Mouse (Mus musculus) layer of hippocampus, adult 9-11 months (tissue): ENCODE results near the gene Nme7.

Experiments used
- DNase-seq: peaks from one replicate; pipeline ENCODE4 v3.0.0; 2022

The Nme7 gene

GRCm38 (mm10) chr1:164384972-164385371, 81.1 kb downstream of the Nme7 start:
- no peak for DNase-seq

GRCm38 (mm10) chr1:164389743-164390142, 85.8 kb downstream of the Nme7 start:
- DNase-seq = no peak

- DNase-seq = peak; percentile 33
Measured at GRCm38 (mm10) chr1:164392176-164392575, 88.3 kb downstream of the Nme7 start.

GRCm38 (mm10) chr1:164395131-164395780, 91.3 kb downstream of the Nme7 start:
- DNase-seq = peak; percentile 75

- no peak for DNase-seq
Measured at GRCm38 (mm10) chr1:164397672-164398071, 93.8 kb downstream of the Nme7 start.

GRCm38 (mm10) chr1:164399578-164399977, 95.7 kb downstream of the Nme7 start:
- DNase-seq = no peak

GRCm38 (mm10) chr1:164405385-164405802, 101.5 kb downstream of the Nme7 start:
- DNase-seq = no peak

- no peak for DNase-seq
Measured at GRCm38 (mm10) chr1:164406506-164406905, 102.6 kb downstream of the Nme7 start.

GRCm38 (mm10) chr1:164408655-164409054, 104.7 kb downstream of the Nme7 start:
- DNase-seq = no peak

- DNase-seq = no peak
Measured at GRCm38 (mm10) chr1:164411306-164411705, 107.4 kb downstream of the Nme7 start.

GRCm38 (mm10) chr1:164412906-164413305, 109.0 kb downstream of the Nme7 start:
- DNase-seq = no peak

GRCm38 (mm10) chr1:164413608-164414007, 109.7 kb downstream of the Nme7 start:
- no peak for DNase-seq

- DNase-seq = no peak
Measured at GRCm38 (mm10) chr1:164415347-164415751, 111.4 kb downstream of the Nme7 start.

- no peak for DNase-seq
Measured at GRCm38 (mm10) chr1:164416692-164417394, 112.9 kb downstream of the Nme7 start.

- DNase-seq = no peak
Measured at GRCm38 (mm10) chr1:164417604-164418003, 113.7 kb downstream of the Nme7 start.

GRCm38 (mm10) chr1:164418320-164418719, 114.4 kb downstream of the Nme7 start:
- no peak for DNase-seq

- no peak for DNase-seq
Measured at GRCm38 (mm10) chr1:164419401-164419800, 115.5 kb downstream of the Nme7 start.

- no peak for DNase-seq
Measured at GRCm38 (mm10) chr1:164420623-164421354, 116.9 kb downstream of the Nme7 start.

GRCm38 (mm10) chr1:164426227-164426626, 122.3 kb downstream of the Nme7 start:
- no peak for DNase-seq

- no peak for DNase-seq
Measured at GRCm38 (mm10) chr1:164427777-164428176, 123.9 kb downstream of the Nme7 start.

- DNase-seq = no peak
Measured at GRCm38 (mm10) chr1:164428644-164429043, 124.7 kb downstream of the Nme7 start.

GRCm38 (mm10) chr1:164432649-164433048, 128.7 kb downstream of the Nme7 start:
- DNase-seq = no peak

- DNase-seq = no peak
Measured at GRCm38 (mm10) chr1:164434049-164434448, 130.1 kb downstream of the Nme7 start.

GRCm38 (mm10) chr1:164436749-164437148, 132.8 kb downstream of the Nme7 start:
- DNase-seq = no peak
